Mouse (Mus musculus): Measurements from ENCODE around the gene Tbx15. TPM values are rescaled to one million over a fixed set of nuclear protein-coding genes. Genes with fewer than 3 reads are reported as not detected.

The Tbx15 gene
- polyA plus RNA-seq, 1 experiment from 2014 or later = 0.66 TPM

Small RNAs within 50 kb of the gene (microRNA-seq; reads per million reads assigned to microRNA genes)
- gene Mir6481 = not detected

Other genes with a start within 250 kb of the Tbx15 start
- 4.9 and 5.3 TPM in 2 replicates for gene Wars2, start 99.3 kb upstream of the Tbx15 start, polyA plus RNA-seq (2015; fragmentation: Nextera tagmentation; extraction: Ambion mirVana)